Mouse (Mus musculus): ENCODE results near the gene Ndrg2.
"Not testable (repeated sequence)": the region's sequence is repeated elsewhere in the genome, so short reads cannot be mapped to it uniquely, and the experiment has no call there.

DNA sequence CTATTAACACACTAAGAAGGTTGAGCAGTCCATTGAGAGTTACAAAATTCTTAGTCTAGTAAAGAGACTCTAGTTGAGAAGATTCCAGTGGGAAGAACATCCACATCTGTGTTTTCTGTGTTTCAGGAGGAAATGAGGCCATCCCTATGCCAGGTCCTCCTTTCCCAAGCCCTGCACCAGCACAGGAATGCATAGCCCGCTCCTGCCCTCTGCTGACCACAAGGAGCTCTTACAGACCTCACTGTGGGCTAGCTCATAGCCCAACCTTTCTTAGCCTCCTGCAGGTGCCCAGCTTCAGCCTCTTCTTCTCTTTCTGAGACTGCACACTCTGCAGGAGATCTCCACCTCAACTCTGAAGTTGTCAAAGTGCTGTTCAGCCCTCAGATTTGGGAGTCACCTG is 50.4 kb downstream of the Ndrg2 start:
- TF ChIP-seq MAX (IDR thresholded peaks at IDR 0.05); CTCF (IDR thresholded peaks at IDR 0.05; ENCODE audit: control insufficient read depth, insufficient read depth, insufficient read length); CEBPB (IDR thresholded peaks at IDR 0.05; ENCODE audit: low read depth); USF1 (IDR thresholded peaks at IDR 0.05; ENCODE audit: low read depth); MYOD1 (IDR thresholded peaks at IDR 0.05; ENCODE audit: control insufficient read depth, insufficient read length, low read depth); MYOG (IDR thresholded peaks at IDR 0.05; ENCODE audit: control insufficient read depth, extremely low read depth, insufficient read length); FOSL1 (IDR thresholded peaks at IDR 0.05; ENCODE audit: insufficient read depth, low read length, poor library complexity, severe bottlenecking): not testable (repeated sequence)

Data from C2C12 (cell line).